Mouse (Mus musculus): ENCODE measurements at regions not wholly inside any gene's neighbourhood (a gene's known extent, or its start where the extent isn't known, plus 50 kb on each side); places are given as distances from the start of the nearest gene placed in this dataset.

DNA sequence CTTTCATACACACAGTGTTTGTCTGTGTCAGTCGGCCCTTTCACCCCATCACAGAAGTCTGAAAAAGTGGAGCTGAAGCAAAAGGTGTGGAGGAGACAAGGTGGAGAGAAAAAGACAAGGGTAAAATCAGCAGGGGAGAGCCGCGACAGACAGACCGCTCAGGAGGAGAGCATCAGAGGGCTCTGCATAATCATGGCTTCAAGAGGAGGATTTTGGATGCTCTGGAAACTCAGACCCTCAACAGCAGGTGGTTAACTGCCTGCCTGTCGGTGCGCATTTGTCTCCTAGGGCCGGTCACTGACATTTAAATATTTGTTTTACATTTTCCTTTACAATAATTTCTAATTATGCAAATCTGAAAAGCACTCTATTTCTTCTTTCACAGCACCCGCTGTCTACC, 100.6 kb upstream of the Zfp42 start:
- no peak for DNase-seq (ENCODE audit: low read depth)

DNA sequence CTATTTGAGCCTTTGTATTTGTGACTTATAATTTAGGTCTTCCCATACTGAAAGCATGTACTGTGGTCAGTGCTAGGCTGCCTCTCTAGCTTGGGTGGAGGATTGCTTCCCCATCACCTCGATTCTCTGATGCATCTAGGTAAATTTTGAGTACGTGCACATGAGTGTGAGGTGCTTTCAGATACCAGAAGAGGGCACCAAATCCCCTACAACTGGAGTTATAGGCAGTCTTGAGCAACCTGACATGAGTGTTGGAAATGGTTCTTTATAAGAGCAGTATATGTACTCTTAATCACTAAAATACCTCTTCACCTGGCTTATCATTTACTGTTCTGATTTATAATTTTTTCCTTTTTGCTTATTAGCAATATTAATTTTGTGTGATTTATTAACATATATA, 86.3 kb upstream of the Zfp42 start:
- peak; percentile 5 for DNase-seq (ENCODE audit: low read depth)

DNA sequence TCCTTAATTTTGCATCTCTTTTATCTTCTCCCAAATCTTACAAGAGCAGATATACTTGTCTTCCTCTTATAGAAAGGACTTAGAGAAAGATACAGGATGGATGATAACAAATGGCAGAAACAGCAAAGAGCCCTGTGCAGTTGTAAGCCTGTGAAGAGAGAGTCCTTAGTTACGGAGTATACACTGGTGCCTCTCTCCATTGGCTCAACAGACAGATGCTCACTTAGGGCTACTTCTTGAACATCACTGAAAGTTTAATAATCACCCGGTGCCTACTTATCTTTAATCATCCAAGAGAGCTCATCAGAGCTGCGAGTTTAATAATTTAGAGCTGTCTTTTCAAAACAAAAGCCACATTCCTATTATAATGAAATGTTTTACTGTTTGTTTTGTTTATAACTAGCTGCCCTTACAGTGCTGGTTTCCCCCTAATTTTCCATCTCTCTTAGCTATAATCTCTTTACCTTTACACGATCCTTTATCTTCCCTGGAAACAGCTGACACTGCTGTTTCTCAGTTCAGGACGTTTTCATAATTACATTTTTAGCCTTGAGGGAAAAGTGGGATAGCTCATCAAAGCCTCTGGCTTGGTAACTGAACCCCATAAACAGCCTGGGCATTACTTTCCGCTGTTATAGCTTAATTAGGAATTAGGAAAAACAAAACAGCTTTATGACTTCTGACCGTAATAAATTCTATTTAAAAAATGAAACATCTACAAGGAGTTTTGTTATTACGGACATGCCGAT, 83.8 kb upstream of the Zfp42 start:
- no peak for DNase-seq (ENCODE audit: low read depth)
